Mouse (Mus musculus) midbrain, postnatal 0 days (tissue): Measurements from ENCODE around the gene Pus10. TPM values are rescaled to one million over a fixed set of nuclear protein-coding genes. Genes with fewer than 3 reads are reported as not detected.

Experiments
- ATAC-seq: fragments of 200-750 bp; cut with Nextera tagmentation; 2 replicates; pipeline ENCODE4 v1.8.0; 2017; ENCODE audit warnings: moderate number of reproducible peaks, mild to moderate bottlenecking, moderate TSS enrichment, moderate library complexity; ENCODE audit not compliant: low FRiP score
- DNase-seq: peaks from one replicate; pipeline ENCODE4 v3.0.0-alpha.2; 2015; ENCODE audit warnings: low spot score
- H3K27ac ChIP-seq: fragments of 300-500 bp; sonication (generic); 2 replicates; pipeline ENCODE4 v1.5.1; 2014; ENCODE audit warnings: low read depth, mild to moderate bottlenecking, low read length, mixed read lengths
- H3K27me3 ChIP-seq: fragments of 300-500 bp; sonication (generic); 2 replicates; pipeline ENCODE4 v1.6.1; 2014; ENCODE audit warnings: low read length, control low read depth, mixed read lengths; ENCODE audit not compliant: insufficient read depth
- H3K36me3 ChIP-seq: fragments of 300-500 bp; sonication (generic); 2 replicates; pipeline ENCODE4 v1.6.1; 2014; ENCODE audit warnings: low read length, control low read depth, mixed read lengths; ENCODE audit not compliant: insufficient read depth
- H3K4me1 ChIP-seq: fragments of 300-500 bp; sonication (generic); 2 replicates; pipeline ENCODE4 v1.6.1; 2014; ENCODE audit warnings: mild to moderate bottlenecking, control low read depth, antibody characterized with exemption, low read length, mixed read lengths; ENCODE audit not compliant: insufficient read depth
- H3K4me2 ChIP-seq: fragments of 300-500 bp; sonication (generic); 2 replicates; pipeline ENCODE4 v1.6.1; 2014; ENCODE audit warnings: low read depth, mild to moderate bottlenecking, low read length, mixed read lengths; ENCODE audit not compliant: poor library complexity, severe bottlenecking
- H3K4me3 ChIP-seq: fragments of 300-500 bp; sonication (generic); 2 replicates; pipeline ENCODE4 v1.5.1; 2014; ENCODE audit warnings: low read depth, mild to moderate bottlenecking, low read length, moderate library complexity
- H3K9ac ChIP-seq: fragments of 300-500 bp; sonication (generic); replicated peaks from 2 replicates; pipeline ENCODE4 v1.6.1; 2014; ENCODE audit warnings: mild to moderate bottlenecking, low read length, moderate library complexity, mixed read lengths; ENCODE audit not compliant: poor library complexity, severe bottlenecking
- H3K9me3 ChIP-seq: fragments of 300-500 bp; sonication (generic); 2 replicates; pipeline ENCODE4 v1.6.1; 2016; ENCODE audit warnings: low read length, control low read depth
- CTCF ChIP-seq: IDR thresholded peaks from 2 replicates; pipeline ENCODE4 v1.5.1; 2016; ENCODE audit warnings: antibody characterized with exemption, mild to moderate bottlenecking
- WGBS: fragments of 180-500 bp; shearing (Covaris S2); extraction: QIAGEN DNeasy Blood & Tissue Kit; methylation state at CpG from one replicate; pipeline ENCODE4 v1.1.7; 2014; 5-methylcytosine and 5-hydroxymethylcytosine counted together
- polyA plus RNA-seq: library from polyadenylated mRNA; unstranded; fragments of >200 nt; fragmentation: Nextera tagmentation; extraction: Ambion mirVana; gene quantifications from 2 replicates; pipeline ENCODE4 v1.2.1, GENCODE M21; 2015
- total RNA-seq: library from RNA; depleted of rRNA; stranded (reverse); fragments of >200 nt; gene quantifications from 2 replicates; pipeline ENCODE4 v1.2.3, GENCODE M21; 2014

The Pus10 gene
- total and polyA plus RNA-seq, 2 experiments from 2014 or later: 9.5 to 11.2 TPM

- 92% methylated on average over 5 of the region's 5 CpGs for WGBS
- Histone ChIP-seq H3K4me1 (no peaks in the 10 kb centered on the region), H3K27ac (no peak overlapping the region), H3K9me3 (no peaks in the 10 kb centered on the region), H3K27me3 (no peaks in the 10 kb centered on the region), H3K9ac (no peak overlapping the region), H3K4me2 (no peak overlapping the region), H3K4me3 (no peak overlapping the region), H3K36me3 (peaks cover 22% of the 10 kb centered on the region; the same call in 1 of the 2 replicates)
- no peak for ATAC-seq
- TF ChIP-seq CTCF: no peak
- DNase-seq: no peak
These were observed 17.1 kb downstream of the Pus10 start for GRCm38 (mm10) chr11:23682561-23682960.

- Histone ChIP-seq H3K36me3 (peaks cover 10% of the 10 kb centered on the region; the same call in 1 of the 2 replicates), H3K27me3 (no peaks in the 10 kb centered on the region), H3K27ac (no peak overlapping the region), H3K4me3 (no peak overlapping the region), H3K4me2 (no peak overlapping the region), H3K4me1 (no peaks in the 10 kb centered on the region), H3K9me3 (no peaks in the 10 kb centered on the region), H3K9ac (no peak overlapping the region)
- ATAC-seq (no peak), DNase-seq (no peak)
- whole genome bisulfite sequencing: 83% methylated on average over 5 of the region's 5 CpGs
- no peak for TF ChIP-seq CTCF
These were observed 21.2 kb downstream of the Pus10 start for GRCm38 (mm10) chr11:23686671-23687070.

- H3K36me3 ChIP-seq: peaks cover 10% of the 10 kb centered on the region; the same call in 1 of the 2 replicates
- no peak overlapping the region for H3K27ac ChIP-seq
- no peaks in the 10 kb centered on the region for H3K9me3 ChIP-seq
- ATAC-seq (no peak), DNase-seq (no peak)
- no peak overlapping the region for H3K9ac ChIP-seq
- 96% methylated on average over 1 of the region's 1 CpGs for WGBS
- no peaks in the 10 kb centered on the region for H3K4me1 ChIP-seq
- TF ChIP-seq CTCF: no peak
- no peak overlapping the region for H3K4me3 ChIP-seq
- no peak overlapping the region for H3K4me2 ChIP-seq
- H3K27me3 ChIP-seq: no peaks in the 10 kb centered on the region
These were observed 22.6 kb downstream of the Pus10 start for GRCm38 (mm10) chr11:23688060-23688459.

DNA sequence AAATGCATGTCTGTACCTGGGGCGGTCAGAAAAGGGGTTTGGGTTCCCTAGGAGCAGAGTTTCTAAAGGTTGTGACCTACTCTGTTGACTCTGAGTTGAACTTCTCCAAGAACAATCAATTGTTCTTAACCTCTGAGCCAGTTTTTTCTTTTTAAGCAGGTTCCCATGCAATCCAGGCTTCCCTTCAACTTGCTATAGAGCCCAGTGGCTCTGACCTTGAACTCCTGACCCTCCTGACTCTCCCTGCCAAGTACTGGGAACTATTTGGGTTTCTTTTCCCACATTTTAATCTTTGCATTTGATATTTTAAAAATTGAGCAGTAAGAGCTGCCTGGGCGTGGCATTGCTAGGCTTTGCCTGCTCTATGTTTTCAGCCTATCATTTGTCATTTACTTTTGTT is 27.8 kb downstream of the Pus10 start:
- DNase-seq (no peak), ATAC-seq (no peak)
- Histone ChIP-seq H3K4me1 (no peaks in the 10 kb centered on the region), H3K27me3 (no peaks in the 10 kb centered on the region), H3K9ac (no peak overlapping the region), H3K4me3 (no peak overlapping the region), H3K36me3 (peaks cover 2% of the 10 kb centered on the region; the same call in 1 of the 2 replicates), H3K9me3 (no peaks in the 10 kb centered on the region), H3K4me2 (no peak overlapping the region), H3K27ac (no peak overlapping the region)
- TF ChIP-seq CTCF: no peak
- WGBS: 94% methylated on average over 2 of the region's 2 CpGs

- no peak for ATAC-seq
- no peak for TF ChIP-seq CTCF
These were observed 30.4 kb downstream of the Pus10 start for GRCm38 (mm10) chr11:23695847-23696246.

DNA sequence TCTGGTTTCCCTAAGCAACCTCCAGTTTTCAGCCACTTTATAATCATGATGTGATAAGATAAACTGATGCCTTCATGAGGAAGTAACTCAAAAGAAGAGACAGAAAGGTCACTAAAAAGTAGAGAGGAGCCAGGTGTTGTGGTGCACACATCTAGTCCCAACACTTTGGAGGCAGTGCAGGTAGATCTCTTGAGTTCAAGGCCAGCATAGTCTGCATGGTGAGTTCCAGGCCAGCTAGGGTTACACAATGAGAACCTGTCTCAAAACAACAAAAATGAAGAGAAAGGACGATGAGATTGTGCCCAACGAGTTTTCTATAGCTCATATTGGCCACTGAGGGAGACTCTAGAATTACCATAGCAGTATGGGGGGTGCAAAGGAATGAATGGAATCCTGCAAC is 33.1 kb downstream of the Pus10 start:
- no peak for TF ChIP-seq CTCF
- Histone ChIP-seq H3K27me3 (no peaks in the 10 kb centered on the region), H3K36me3 (no peaks in the 10 kb centered on the region), H3K4me2 (no peak overlapping the region), H3K4me3 (no peak overlapping the region), H3K9ac (no peak overlapping the region), H3K27ac (no peak overlapping the region), H3K9me3 (no peaks in the 10 kb centered on the region), H3K4me1 (no peaks in the 10 kb centered on the region)
- 77% methylated on average over 2 of the region's 2 CpGs for WGBS
- ATAC-seq: no peak
- no peak for DNase-seq

More at GRCm38 (mm10) chr11:23695847-23696246, 30.4 kb downstream of the Pus10 start:
- no peak for DNase-seq
- Histone ChIP-seq H3K4me2 (no peak overlapping the region), H3K9me3 (no peaks in the 10 kb centered on the region), H3K27me3 (no peaks in the 10 kb centered on the region), H3K4me1 (no peaks in the 10 kb centered on the region), H3K27ac (no peak overlapping the region), H3K4me3 (no peak overlapping the region), H3K9ac (no peak overlapping the region), H3K36me3 (no peaks in the 10 kb centered on the region)
